Mouse (Mus musculus): ENCODE data around the gene Arid3a. TPM values are rescaled to one million over a fixed set of nuclear protein-coding genes. Genes with fewer than 3 reads are reported as not detected.

The Arid3a gene
- polyA plus RNA-seq, 1 experiment from 2014 or later, result 7.0 TPM

- no peak overlapping the region; the same call in 1 of the 2 replicates for H3K4me3 ChIP-seq (replicated peaks)
- 72% methylated on average over 12 of the region's 12 CpGs for WGBS
Observed at GRCm38 (mm10) chr10:79991099-79991498, 64.3 kb downstream of the Arid3a start.

GRCm38 (mm10) chr10:79991548-79991947, 64.7 kb downstream of the Arid3a start:
- peaks cover 53% of the 10 kb centered on the region for H3K36me3 ChIP-seq
- WGBS, result 87% methylated on average over 6 of the region's 6 CpGs
- H3K4me1 ChIP-seq, result peaks cover 47% of the 10 kb centered on the region

More at GRCm38 (mm10) chr10:79991099-79991498, 64.3 kb downstream of the Arid3a start:
- Histone ChIP-seq H3K36me3 (peaks cover 53% of the 10 kb centered on the region), H3K9me3 (replicated peaks) (no peaks in the 10 kb centered on the region), H3K9ac (no peak overlapping the region), H3K27ac (replicated peaks) (peak overlapping the region; percentile 4; the same call in 1 of the 2 replicates), H3K4me2 (replicated peaks) (0 out of 2 replicates have a peak overlapping the region, but pooled peaks have one; percentile 93), H3K27me3 (no peaks in the 10 kb centered on the region), H3K4me1 (peaks cover 51% of the 10 kb centered on the region)
- no peak for ATAC-seq (ENCODE audit: insufficient number of reproducible peaks, low FRiP score, low TSS enrichment, low read depth)

GRCm38 (mm10) chr10:79994397-79995115, 67.7 kb downstream of the Arid3a start:
- Histone ChIP-seq H3K4me3 (replicated peaks) (no peak overlapping the region), H3K4me1 (peaks cover 41% of the 10 kb centered on the region), H3K9ac (no peak overlapping the region), H3K9me3 (replicated peaks) (no peaks in the 10 kb centered on the region), H3K27ac (replicated peaks) (no peak overlapping the region; the same call in 1 of the 2 replicates), H3K27me3 (no peaks in the 10 kb centered on the region), H3K4me2 (replicated peaks) (no peak overlapping the region), H3K36me3 (peaks cover 53% of the 10 kb centered on the region)
- ATAC-seq (ENCODE audit: insufficient number of reproducible peaks, low FRiP score, low TSS enrichment, low read depth), result no peak
- WGBS, result 77% methylated on average over 16 of the region's 16 CpGs

More at GRCm38 (mm10) chr10:79991548-79991947, 64.7 kb downstream of the Arid3a start:
- Histone ChIP-seq H3K4me2 (replicated peaks) (0 out of 2 replicates have a peak overlapping the region, but pooled peaks have one; percentile 93), H3K9ac (no peak overlapping the region), H3K9me3 (replicated peaks) (no peaks in the 10 kb centered on the region), H3K4me3 (replicated peaks) (no peak overlapping the region), H3K27me3 (no peaks in the 10 kb centered on the region), H3K27ac (replicated peaks) (no peak overlapping the region)
- ATAC-seq (ENCODE audit: insufficient number of reproducible peaks, low FRiP score, low TSS enrichment, low read depth), result no peak

GRCm38 (mm10) chr10:79995636-79996035, 68.8 kb downstream of the Arid3a start:
- Histone ChIP-seq H3K4me3 (replicated peaks) (no peak overlapping the region; the same call in 1 of the 2 replicates), H3K27me3 (no peaks in the 10 kb centered on the region), H3K4me2 (replicated peaks) (peak overlapping the region; percentile 88; the same call in 1 of the 2 replicates), H3K9me3 (replicated peaks) (no peaks in the 10 kb centered on the region), H3K27ac (replicated peaks) (peak overlapping the region; percentile 73; the same call in 1 of the 2 replicates), H3K4me1 (peaks cover 33% of the 10 kb centered on the region), H3K9ac (no peak overlapping the region), H3K36me3 (peaks cover 53% of the 10 kb centered on the region)
- WGBS, result 69% methylated on average over 1 of the region's 1 CpGs
- no peak for ATAC-seq (ENCODE audit: insufficient number of reproducible peaks, low FRiP score, low TSS enrichment, low read depth)

DNA sequence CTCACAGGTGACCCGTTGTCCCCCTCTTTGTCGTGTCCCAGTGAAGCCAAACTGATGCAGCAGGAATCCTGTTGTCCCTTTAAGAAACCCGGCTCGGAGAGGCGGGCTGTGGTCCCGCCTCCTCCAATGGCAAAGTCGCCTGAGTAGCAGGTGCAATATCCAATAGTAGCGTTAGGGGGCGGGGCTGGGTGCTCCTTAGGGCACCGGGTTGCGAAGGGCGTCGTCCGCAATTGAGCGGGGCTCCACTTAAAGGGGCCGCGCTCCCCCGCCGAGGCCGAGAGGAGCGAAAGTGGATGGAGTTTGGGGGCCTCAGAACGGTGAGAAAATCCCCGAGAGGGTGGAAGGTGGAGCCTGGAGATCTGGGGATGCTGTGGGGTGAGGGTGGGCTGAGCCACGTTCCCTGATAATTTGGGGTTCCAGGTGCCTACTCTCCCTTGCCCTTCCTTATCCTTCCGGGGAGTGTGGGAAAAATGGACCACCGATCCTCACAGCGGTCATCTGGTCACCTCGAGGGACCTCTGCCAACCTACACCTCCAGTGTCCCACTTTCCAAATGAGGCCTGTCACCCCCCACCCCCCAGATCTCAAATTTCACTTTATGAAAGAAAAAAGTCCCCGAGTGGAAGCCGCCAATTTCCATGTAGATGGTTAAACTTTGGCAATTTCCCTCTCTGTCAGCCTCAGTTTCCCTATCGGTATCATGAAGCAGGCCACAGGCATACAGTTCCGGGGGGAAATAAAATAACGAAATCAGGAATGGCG, 69.6 kb downstream of the Arid3a start, which contains the start of gene Abca7:
Gene Abca7 (plus strand): TSS at position 223 of the 762 bp plus-strand sequence.
- H3K4me2 ChIP-seq (replicated peaks), result peak within 1 kb of the TSS; percentile 88
- no peaks in the 10 kb centered on the region for H3K27me3 ChIP-seq
- ATAC-seq (ENCODE audit: insufficient number of reproducible peaks, low FRiP score, low TSS enrichment, low read depth), result peak; percentile 89
- peak within 1 kb of the TSS; percentile 19; the same call in 1 of the 2 replicates for H3K9ac ChIP-seq
- H3K27ac ChIP-seq (replicated peaks), result peak within 1 kb of the TSS; percentile 73
- no peaks in the 10 kb centered on the region for H3K9me3 ChIP-seq (replicated peaks)
- peaks cover 45% of the 10 kb centered on the region for H3K36me3 ChIP-seq
- H3K4me1 ChIP-seq, result peaks cover 28% of the 10 kb centered on the region
- under 1% methylated on average over 34 of the region's 34 CpGs for WGBS
- H3K4me3 ChIP-seq (replicated peaks), result peak within 1 kb of the TSS; percentile 54

DNA sequence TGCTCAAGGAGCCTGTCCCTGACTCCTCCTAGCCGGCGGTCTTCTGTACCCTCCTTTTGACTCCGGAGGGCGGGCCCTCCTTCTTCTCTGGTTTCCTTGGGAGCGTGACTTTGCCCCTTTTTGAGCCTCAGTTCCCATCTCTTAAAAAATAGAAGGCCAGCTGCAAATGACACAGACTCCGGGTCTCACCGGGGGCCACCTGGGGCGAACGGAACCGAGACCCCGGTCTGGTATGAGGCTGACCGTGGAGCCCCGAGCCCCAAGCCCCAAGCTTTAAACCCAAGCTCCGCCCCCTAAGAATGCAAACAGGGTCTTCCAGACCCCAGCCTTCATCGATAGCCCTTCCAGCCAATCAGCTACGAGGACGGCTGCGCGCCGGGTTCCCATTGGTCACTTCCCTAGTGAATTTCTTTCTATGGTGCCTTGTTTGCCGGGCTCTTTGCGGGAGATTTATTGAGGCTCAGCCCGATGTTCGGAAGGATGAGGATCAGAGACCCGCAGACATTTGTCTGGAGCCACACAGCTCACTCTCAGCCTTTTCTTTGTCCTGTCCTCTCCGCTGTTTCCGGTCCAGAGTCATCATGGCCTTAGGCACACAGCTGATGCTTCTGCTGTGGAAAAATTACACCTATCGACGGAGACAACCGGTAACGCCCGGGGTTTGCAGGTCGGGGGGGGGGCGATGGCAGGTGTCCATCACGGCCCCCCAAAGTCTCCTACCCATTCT, 70.4 kb downstream of the Arid3a start:
- peaks cover 37% of the 10 kb centered on the region for H3K36me3 ChIP-seq
- H3K27ac ChIP-seq (replicated peaks), result peak overlapping the region; percentile 73
- no peaks in the 10 kb centered on the region for H3K27me3 ChIP-seq
- H3K4me1 ChIP-seq, result peaks cover 31% of the 10 kb centered on the region
- under 1% methylated on average over 35 of the region's 35 CpGs for WGBS
- H3K9me3 ChIP-seq (replicated peaks), result no peaks in the 10 kb centered on the region
- peak overlapping the region; percentile 88 for H3K4me2 ChIP-seq (replicated peaks)
- peak; percentile 44 for ATAC-seq (ENCODE audit: insufficient number of reproducible peaks, low FRiP score, low TSS enrichment, low read depth)
- H3K9ac ChIP-seq, result 0 out of 2 replicates have a peak overlapping the region, but pooled peaks have one; percentile 19
- H3K4me3 ChIP-seq (replicated peaks), result peak overlapping the region; percentile 54

DNA sequence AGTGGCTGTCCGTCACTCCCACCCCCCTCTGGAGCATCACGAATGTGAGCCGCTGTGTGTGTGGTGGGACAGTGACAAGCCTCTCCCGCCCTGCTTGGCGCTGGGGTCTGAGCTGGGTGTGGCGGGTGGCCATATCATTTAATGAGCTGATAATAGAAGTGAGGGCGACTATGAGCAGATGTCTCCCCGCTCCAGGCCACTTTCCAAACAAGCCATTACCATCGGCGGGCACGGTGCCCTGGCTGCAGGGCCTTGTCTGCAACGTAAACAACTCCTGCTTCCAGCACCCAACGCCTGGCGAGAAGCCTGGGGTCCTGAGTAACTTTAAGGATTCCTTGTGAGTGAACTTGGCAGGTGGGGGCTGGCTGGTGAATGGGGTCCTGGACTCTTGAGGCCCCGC, 71.0 kb downstream of the Arid3a start:
- WGBS, result 12% methylated on average over 15 of the region's 15 CpGs
- Histone ChIP-seq H3K4me3 (replicated peaks) (peak overlapping the region; percentile 54), H3K27ac (replicated peaks) (no peak overlapping the region), H3K4me1 (peaks cover 35% of the 10 kb centered on the region), H3K9ac (no peak overlapping the region), H3K36me3 (peaks cover 31% of the 10 kb centered on the region), H3K4me2 (replicated peaks) (peak overlapping the region; percentile 88), H3K9me3 (replicated peaks) (no peaks in the 10 kb centered on the region), H3K27me3 (no peaks in the 10 kb centered on the region)
- no peak for ATAC-seq (ENCODE audit: insufficient number of reproducible peaks, low FRiP score, low TSS enrichment, low read depth)

GRCm38 (mm10) chr10:80001945-80002344, 75.1 kb downstream of the Arid3a start:
- Histone ChIP-seq H3K4me1 (peaks cover 38% of the 10 kb centered on the region), H3K36me3 (no peaks in the 10 kb centered on the region), H3K27ac (replicated peaks) (peak overlapping the region; percentile 44; the same call in 1 of the 2 replicates), H3K27me3 (no peaks in the 10 kb centered on the region), H3K4me2 (replicated peaks) (no peak overlapping the region), H3K9me3 (replicated peaks) (no peaks in the 10 kb centered on the region), H3K9ac (no peak overlapping the region), H3K4me3 (replicated peaks) (no peak overlapping the region)
- no peak for ATAC-seq (ENCODE audit: insufficient number of reproducible peaks, low FRiP score, low TSS enrichment, low read depth)
- 75% methylated on average over 9 of the region's 9 CpGs for WGBS

DNA sequence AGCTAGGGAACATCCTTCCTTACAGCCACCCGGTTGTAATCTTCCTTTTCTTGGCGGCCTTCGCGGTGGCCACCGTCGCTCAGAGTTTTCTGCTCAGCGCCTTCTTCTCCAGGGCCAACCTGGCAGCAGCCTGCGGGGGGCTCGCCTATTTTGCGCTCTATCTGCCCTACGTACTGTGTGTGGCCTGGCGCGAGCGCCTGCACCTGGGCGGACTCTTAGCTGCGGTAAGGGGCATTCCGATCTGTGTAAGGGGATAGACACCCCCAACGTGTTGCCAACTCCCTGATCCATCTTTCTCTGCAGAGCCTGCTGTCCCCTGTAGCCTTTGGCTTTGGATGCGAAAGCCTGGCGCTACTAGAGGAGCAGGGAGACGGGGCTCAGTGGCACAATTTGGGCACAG, 76.0 kb downstream of the Arid3a start:
- H3K27me3 ChIP-seq, result no peaks in the 10 kb centered on the region
- no peaks in the 10 kb centered on the region for H3K36me3 ChIP-seq
- ATAC-seq (ENCODE audit: insufficient number of reproducible peaks, low FRiP score, low TSS enrichment, low read depth), result no peak
- H3K4me2 ChIP-seq (replicated peaks), result no peak overlapping the region
- no peaks in the 10 kb centered on the region for H3K9me3 ChIP-seq (replicated peaks)
- H3K4me1 ChIP-seq, result peaks cover 29% of the 10 kb centered on the region
- H3K27ac ChIP-seq (replicated peaks), result 0 out of 2 replicates have a peak overlapping the region, but pooled peaks have one; percentile 5
- H3K4me3 ChIP-seq (replicated peaks), result no peak overlapping the region
- no peak overlapping the region for H3K9ac ChIP-seq
- WGBS, result 27% methylated on average over 21 of the region's 21 CpGs

DNA sequence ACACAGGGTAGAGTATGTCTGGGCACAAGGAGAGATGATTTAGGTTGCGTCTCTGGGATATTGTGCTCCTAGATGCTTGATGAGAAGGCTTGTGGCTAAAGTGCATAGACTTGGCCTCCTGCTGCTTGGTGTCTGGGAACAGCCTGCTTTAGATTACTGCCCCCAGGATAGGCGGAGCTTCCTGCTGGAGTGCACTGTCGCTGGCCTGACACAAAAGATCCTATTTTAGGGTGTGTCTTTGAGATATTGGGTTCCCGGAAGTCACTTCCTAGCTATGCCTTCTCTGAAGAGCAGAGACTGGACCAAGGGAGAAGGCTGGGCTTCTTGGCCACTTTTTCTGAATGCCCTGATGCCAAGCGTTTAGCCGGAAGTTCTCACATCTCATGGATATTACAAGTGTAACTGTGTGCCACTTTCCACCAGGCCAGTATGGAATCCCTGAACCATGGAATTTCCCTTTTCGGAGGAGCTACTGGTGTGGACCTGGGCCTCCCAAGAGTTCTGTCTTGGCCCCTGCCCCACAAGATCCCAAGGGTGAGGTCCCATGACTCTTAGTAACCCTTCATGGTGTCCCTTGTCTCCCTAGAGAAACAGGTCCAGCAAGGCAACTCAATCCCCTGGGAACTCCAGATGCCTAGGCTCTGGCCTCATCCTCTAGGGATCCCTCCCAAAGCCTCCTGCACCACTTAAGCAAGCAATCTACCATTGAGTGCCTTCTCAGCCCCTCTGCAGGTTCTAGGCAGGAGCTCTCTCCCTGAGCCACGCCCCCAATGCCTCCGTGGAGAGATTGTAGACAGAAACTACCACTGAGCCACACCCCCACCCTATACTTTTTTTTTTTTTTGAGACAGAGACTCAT, 76.8 kb downstream of the Arid3a start:
- no peak for ATAC-seq (ENCODE audit: insufficient number of reproducible peaks, low FRiP score, low TSS enrichment, low read depth)
- H3K9ac ChIP-seq, result no peak overlapping the region
- H3K4me3 ChIP-seq (replicated peaks), result no peak overlapping the region
- no peaks in the 10 kb centered on the region for H3K36me3 ChIP-seq
- no peaks in the 10 kb centered on the region for H3K9me3 ChIP-seq (replicated peaks)
- peaks cover 23% of the 10 kb centered on the region for H3K4me1 ChIP-seq
- 52% methylated on average over 9 of the region's 9 CpGs for WGBS
- no peaks in the 10 kb centered on the region for H3K27me3 ChIP-seq
- H3K27ac ChIP-seq (replicated peaks), result peak overlapping the region; percentile 63
- H3K4me2 ChIP-seq (replicated peaks), result no peak overlapping the region

All from embryonic facial prominence, embryonic 15.5 days (tissue).